Mouse (Mus musculus) neutrophil, adult 59 days (primary cell): ENCODE results near the gene Mrgpra4. TPM values are rescaled to one million over a fixed set of nuclear protein-coding genes. Genes with fewer than 3 reads are reported as not detected.

Experiments used
- total RNA-seq, 2 experiments: library from RNA; stranded (reverse); gene quantifications; 1 replicate in 1 of 2; 2 replicates in 1 of 2; pipeline ENCODE4 v1.2.4; 2023

Mrgpra4 gene
- total RNA-seq: not detected

DNA sequence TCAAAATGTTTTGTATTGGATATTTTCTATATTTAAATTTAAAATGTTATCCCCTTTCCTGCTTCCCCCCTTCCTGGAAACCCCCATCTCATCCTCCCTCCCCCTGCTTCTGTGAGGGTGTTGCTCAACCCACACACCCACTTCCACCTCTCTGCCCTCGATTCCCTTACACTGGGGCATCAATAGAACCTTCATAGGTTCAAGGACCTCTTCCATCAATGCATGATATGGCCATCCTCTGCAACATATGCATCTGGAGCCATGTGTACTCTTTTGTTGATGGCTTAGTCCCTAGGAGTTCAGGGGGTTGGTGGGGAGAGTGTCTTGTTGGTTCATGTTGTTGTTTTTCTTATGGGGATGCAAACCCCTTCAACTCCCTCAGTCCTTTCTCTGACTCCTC lies at the start of gene Mrgpra4:
Gene Mrgpra4 (minus strand): TSS at position 101 of the 400 bp plus-strand sequence.

GRCm38 (mm10) chr7:48027497-48027896 lies 45.6 kb upstream of the Mrgpra4 start, which contains the start of gene Mrgprx1:
TSS of gene Mrgprx1 (minus strand) at chr7:48027597.

Other genes with a start within 250 kb of the Mrgpra4 start
- gene Mrgprx1, start 45.5 kb upstream of the Mrgpra4 start, total RNA-seq: not detected
- gene Mrgprb5, start 186.9 kb upstream of the Mrgpra4 start, total RNA-seq: not detected
- not detected for gene Mrgprb4, start 217.2 kb upstream of the Mrgpra4 start, total RNA-seq